Mouse (Mus musculus): ENCODE measurements around the gene Fsd1l. TPM values are rescaled to one million over a fixed set of nuclear protein-coding genes. Genes with fewer than 3 reads are reported as not detected.

Gene Fsd1l
- polyA plus RNA-seq, 1 experiment from 2014 or later = 5.4 TPM

- Histone ChIP-seq H3K4me2 (replicated peaks; ENCODE audit: low read depth) (no peak overlapping the region), H3K27ac (ENCODE audit: low read depth, low read length) (no peak overlapping the region), H3K4me3 (ENCODE audit: low read depth, low read length) (no peak overlapping the region), H3K9me3 (ENCODE audit: control insufficient read depth) (no peaks in the 10 kb centered on the region), H3K36me3 (ENCODE audit: control insufficient read depth, insufficient read depth) (peaks cover 30% of the 10 kb centered on the region; the same call in 1 of the 2 replicates), H3K9ac (ENCODE audit: low read depth, low read length) (no peak overlapping the region), H3K4me1 (replicated peaks; ENCODE audit: control insufficient read depth, insufficient read depth, low read length) (no peaks in the 10 kb centered on the region), H3K27me3 (replicated peaks; ENCODE audit: control insufficient read depth, insufficient read depth, low read length) (no peaks in the 10 kb centered on the region)
- WGBS = 46% methylated on average over 6 of the region's 6 CpGs
- no peak for ATAC-seq
- TF ChIP-seq CTCF (IDR thresholded peaks at IDR 0.05; ENCODE audit: low read depth) = peak; percentile 75
Observed at GRCm38 (mm10) chr4:53738956-53739616, 107.8 kb downstream of the Fsd1l start.

GRCm38 (mm10) chr4:53749831-53750230 lies 118.6 kb downstream of the Fsd1l start:
- Histone ChIP-seq H3K27ac (ENCODE audit: low read depth, low read length) (no peak overlapping the region), H3K9ac (ENCODE audit: low read depth, low read length) (no peak overlapping the region), H3K9me3 (ENCODE audit: control insufficient read depth) (no peaks in the 10 kb centered on the region), H3K4me1 (replicated peaks; ENCODE audit: control insufficient read depth, insufficient read depth, low read length) (no peaks in the 10 kb centered on the region), H3K27me3 (replicated peaks; ENCODE audit: control insufficient read depth, insufficient read depth, low read length) (no peaks in the 10 kb centered on the region), H3K36me3 (ENCODE audit: control insufficient read depth, insufficient read depth) (peaks cover 5% of the 10 kb centered on the region; the same call in 1 of the 2 replicates), H3K4me3 (ENCODE audit: low read depth, low read length) (no peak overlapping the region), H3K4me2 (replicated peaks; ENCODE audit: low read depth) (no peak overlapping the region)
- no peak for TF ChIP-seq CTCF (IDR thresholded peaks at IDR 0.05; ENCODE audit: low read depth)
- ATAC-seq = no peak

GRCm38 (mm10) chr4:53750391-53751120 lies 119.3 kb downstream of the Fsd1l start:
- H3K4me1 ChIP-seq (replicated peaks; ENCODE audit: control insufficient read depth, insufficient read depth, low read length) = no peaks in the 10 kb centered on the region
- no peak for ATAC-seq

More at GRCm38 (mm10) chr4:53750391-53751120, 119.3 kb downstream of the Fsd1l start:
- WGBS = 69% methylated on average over 16 of the region's 16 CpGs
- H3K27ac ChIP-seq (ENCODE audit: low read depth, low read length) = no peak overlapping the region
- H3K36me3 ChIP-seq (ENCODE audit: control insufficient read depth, insufficient read depth) = peaks cover 5% of the 10 kb centered on the region; the same call in 1 of the 2 replicates
- H3K9me3 ChIP-seq (ENCODE audit: control insufficient read depth) = no peaks in the 10 kb centered on the region
- no peak overlapping the region for H3K4me2 ChIP-seq (replicated peaks; ENCODE audit: low read depth)
- no peaks in the 10 kb centered on the region for H3K27me3 ChIP-seq (replicated peaks; ENCODE audit: control insufficient read depth, insufficient read depth, low read length)
- H3K4me3 ChIP-seq (ENCODE audit: low read depth, low read length) = no peak overlapping the region
- 0 out of 2 replicates have a peak, but pooled peaks have one; percentile 4 for TF ChIP-seq CTCF (IDR thresholded peaks at IDR 0.05; ENCODE audit: low read depth)
- no peak overlapping the region for H3K9ac ChIP-seq (ENCODE audit: low read depth, low read length)

Other genes with a start within 250 kb of the Fsd1l start
- gene Slc44a1, start 191.1 kb upstream of the Fsd1l start, polyA plus RNA-seq (2015; fragmentation: Nextera tagmentation; extraction: Ambion mirVana) = 27.9 and 28.3 TPM in 2 replicates
- 3.5 and 4.4 TPM in 2 replicates for gene Fktn, start 82.5 kb downstream of the Fsd1l start, polyA plus RNA-seq (2015; fragmentation: Nextera tagmentation; extraction: Ambion mirVana)
- 0.04 TPM in 1 of 2 replicates, not detected in the other for gene Tal2, start 148.2 kb downstream of the Fsd1l start, polyA plus RNA-seq (2015; fragmentation: Nextera tagmentation; extraction: Ambion mirVana)
- 10.9 and 14.3 TPM in 2 replicates for gene Tmem38b, start 194.6 kb downstream of the Fsd1l start, polyA plus RNA-seq (2015; fragmentation: Nextera tagmentation; extraction: Ambion mirVana)

All from intestine, postnatal 0 days (tissue).